Mouse (Mus musculus) neural tube, embryonic 12.5 days (tissue): Measurements from ENCODE around the gene Lhx1. TPM values are rescaled to one million over a fixed set of nuclear protein-coding genes. Genes with fewer than 3 reads are reported as not detected.

Source experiments
- ATAC-seq: fragments of 200-750 bp; cut with Nextera tagmentation; 2 replicates; pipeline ENCODE4 v1.8.0; 2017; ENCODE audit warnings: low read depth, mild to moderate bottlenecking, moderate TSS enrichment, moderate library complexity; ENCODE audit not compliant: low FRiP score
- H3K27ac ChIP-seq: fragments of 300-500 bp; sonication (generic); 2 replicates; pipeline ENCODE4 v1.5.1; 2016
- H3K27me3 ChIP-seq: fragments of 300-500 bp; sonication (generic); replicated peaks from 2 replicates; pipeline ENCODE4 v1.6.1; 2016; ENCODE audit warnings: mild to moderate bottlenecking
- H3K36me3 ChIP-seq: fragments of 300-500 bp; sonication (generic); 2 replicates; pipeline ENCODE4 v1.6.1; 2016; ENCODE audit warnings: mild to moderate bottlenecking
- H3K4me1 ChIP-seq: fragments of 300-500 bp; sonication (generic); 2 replicates; pipeline ENCODE4 v1.6.1; 2016
- H3K4me2 ChIP-seq: fragments of 300-500 bp; sonication (generic); replicated peaks from 2 replicates; pipeline ENCODE4 v1.6.1; 2016; ENCODE audit warnings: mild to moderate bottlenecking
- H3K4me3 ChIP-seq: fragments of 300-500 bp; sonication (generic); 2 replicates; pipeline ENCODE4 v1.5.1; 2016
- H3K9ac ChIP-seq: fragments of 300-500 bp; sonication (generic); 2 replicates; pipeline ENCODE4 v1.6.1; 2016; ENCODE audit warnings: mild to moderate bottlenecking
- H3K9me3 ChIP-seq: fragments of 300-500 bp; sonication (generic); 2 replicates; pipeline ENCODE4 v1.6.1; 2016; ENCODE audit warnings: mild to moderate bottlenecking
- WGBS: fragments of 180-500 bp; shearing (Covaris S2); methylation state at CpG from one replicate; pipeline ENCODE4 v1.1.7; 2016; 5-methylcytosine and 5-hydroxymethylcytosine counted together
- polyA plus RNA-seq: library from polyadenylated mRNA; unstranded; fragments of >200 nt; fragmentation: Nextera tagmentation; extraction: Ambion mirVana; gene quantifications from 2 replicates; pipeline ENCODE4 v1.2.1, GENCODE M21; 2016

The Lhx1 gene
- polyA plus RNA-seq, 1 experiment from 2014 or later: 68.4 TPM

- no peaks in the 10 kb centered on the region for H3K4me1 ChIP-seq
- no peak for ATAC-seq
- no peak overlapping the region for H3K27ac ChIP-seq
- no peaks in the 10 kb centered on the region for H3K9me3 ChIP-seq
- H3K36me3 ChIP-seq: no peaks in the 10 kb centered on the region
- H3K27me3 ChIP-seq: 0 out of 2 replicates have a peak, but pooled peaks cover 3% of the 10 kb centered on the region
- H3K4me3 ChIP-seq: no peak overlapping the region
- no peak overlapping the region for H3K4me2 ChIP-seq
- H3K9ac ChIP-seq: no peak overlapping the region
- WGBS: 88% methylated on average over 14 of the region's 14 CpGs
Observed at GRCm38 (mm10) chr11:84553821-84554450, 28.6 kb upstream of the Lhx1 start.

GRCm38 (mm10) chr11:84551296-84551695 is 26.0 kb upstream of the Lhx1 start:
- no peak for ATAC-seq

DNA sequence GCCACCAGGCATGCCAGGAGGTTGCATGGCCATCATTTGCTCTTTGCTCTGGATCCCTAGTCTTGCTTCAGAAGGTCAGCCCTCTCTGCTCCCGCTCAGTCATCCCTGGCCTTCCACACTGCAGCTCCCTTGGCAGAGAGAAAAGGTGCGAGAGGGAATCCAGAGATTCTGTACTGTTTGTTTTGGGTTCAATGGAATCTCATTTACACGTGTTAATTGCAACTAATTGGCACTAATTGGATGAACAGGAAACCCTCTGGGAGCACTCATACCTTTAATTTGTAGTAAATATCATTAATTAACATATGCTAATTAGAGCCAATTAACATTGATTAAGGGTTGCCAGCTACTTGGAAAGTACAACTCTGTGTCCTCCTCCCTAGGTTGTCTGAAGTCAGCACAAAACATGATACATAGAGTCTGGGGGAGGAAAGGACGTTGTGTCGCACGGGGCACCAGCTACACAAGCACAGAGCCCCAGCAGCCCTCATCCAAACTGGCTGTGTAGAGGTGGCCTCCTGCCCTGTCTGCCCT is 24.0 kb upstream of the Lhx1 start:
- Histone ChIP-seq H3K36me3 (no peaks in the 10 kb centered on the region), H3K27me3 (peaks cover 3% of the 10 kb centered on the region; the same call in 1 of the 2 replicates), H3K4me1 (no peaks in the 10 kb centered on the region), H3K9me3 (no peaks in the 10 kb centered on the region), H3K27ac (no peak overlapping the region), H3K9ac (no peak overlapping the region), H3K4me2 (no peak overlapping the region), H3K4me3 (no peak overlapping the region)
- 56% methylated on average over 6 of the region's 6 CpGs for WGBS
- ATAC-seq: no peak

More at GRCm38 (mm10) chr11:84551296-84551695, 26.0 kb upstream of the Lhx1 start:
- Histone ChIP-seq H3K4me2 (no peak overlapping the region), H3K4me1 (no peaks in the 10 kb centered on the region), H3K27me3 (peaks cover 3% of the 10 kb centered on the region; the same call in 1 of the 2 replicates), H3K4me3 (no peak overlapping the region), H3K36me3 (no peaks in the 10 kb centered on the region), H3K27ac (no peak overlapping the region), H3K9ac (no peak overlapping the region), H3K9me3 (no peaks in the 10 kb centered on the region)
- 79% methylated on average over 4 of the region's 4 CpGs for whole genome bisulfite sequencing

- 37% methylated on average over 2 of the region's 2 CpGs for WGBS
- H3K27me3 ChIP-seq: peaks cover 3% of the 10 kb centered on the region; the same call in 1 of the 2 replicates
Observed at GRCm38 (mm10) chr11:84548293-84548692, 23.0 kb upstream of the Lhx1 start.

GRCm38 (mm10) chr11:84539981-84540380 is 14.6 kb upstream of the Lhx1 start:
- ATAC-seq: no peak
- peaks cover 6% of the 10 kb centered on the region; the same call in 1 of the 2 replicates for H3K27me3 ChIP-seq

More at GRCm38 (mm10) chr11:84548293-84548692, 23.0 kb upstream of the Lhx1 start:
- Histone ChIP-seq H3K9me3 (no peaks in the 10 kb centered on the region), H3K36me3 (no peaks in the 10 kb centered on the region), H3K4me1 (no peaks in the 10 kb centered on the region), H3K9ac (no peak overlapping the region), H3K4me2 (no peak overlapping the region), H3K4me3 (no peak overlapping the region), H3K27ac (no peak overlapping the region)
- no peak for ATAC-seq

GRCm38 (mm10) chr11:84529797-84530703 is 4.7 kb upstream of the Lhx1 start:
- no peak for ATAC-seq
- Histone ChIP-seq H3K4me1 (peaks cover 13% of the 10 kb centered on the region), H3K27ac (peak overlapping the region; percentile 59; the same call in 1 of the 2 replicates), H3K9ac (peak overlapping the region; percentile 87), H3K9me3 (no peaks in the 10 kb centered on the region), H3K27me3 (peaks cover 82% of the 10 kb centered on the region), H3K4me2 (peak overlapping the region; percentile 71), H3K4me3 (peak overlapping the region; percentile 55), H3K36me3 (0 out of 2 replicates have a peak, but pooled peaks cover 2% of the 10 kb centered on the region)
- 9% methylated on average over 14 of the region's 14 CpGs for WGBS

More at GRCm38 (mm10) chr11:84539981-84540380, 14.6 kb upstream of the Lhx1 start:
- H3K4me3 ChIP-seq: no peak overlapping the region
- peaks cover 11% of the 10 kb centered on the region for H3K4me1 ChIP-seq
- WGBS: 8% methylated on average over 4 of the region's 4 CpGs
- no peak overlapping the region for H3K9ac ChIP-seq
- no peak overlapping the region for H3K4me2 ChIP-seq
- 0 out of 2 replicates have a peak, but pooled peaks cover 2% of the 10 kb centered on the region for H3K36me3 ChIP-seq
- no peaks in the 10 kb centered on the region for H3K9me3 ChIP-seq
- no peak overlapping the region for H3K27ac ChIP-seq

GRCm38 (mm10) chr11:84529143-84529755 is 3.9 kb upstream of the Lhx1 start:
- no peaks in the 10 kb centered on the region for H3K9me3 ChIP-seq
- H3K4me2 ChIP-seq: peak overlapping the region; percentile 71
- peak overlapping the region; percentile 59 for H3K27ac ChIP-seq
- peak overlapping the region; percentile 55 for H3K4me3 ChIP-seq
- H3K36me3 ChIP-seq: no peaks in the 10 kb centered on the region
- WGBS: 1% methylated on average over 24 of the region's 24 CpGs
- peaks cover 18% of the 10 kb centered on the region for H3K4me1 ChIP-seq
- ATAC-seq: no peak
- H3K9ac ChIP-seq: peak overlapping the region; percentile 87
- peaks cover 89% of the 10 kb centered on the region for H3K27me3 ChIP-seq

DNA sequence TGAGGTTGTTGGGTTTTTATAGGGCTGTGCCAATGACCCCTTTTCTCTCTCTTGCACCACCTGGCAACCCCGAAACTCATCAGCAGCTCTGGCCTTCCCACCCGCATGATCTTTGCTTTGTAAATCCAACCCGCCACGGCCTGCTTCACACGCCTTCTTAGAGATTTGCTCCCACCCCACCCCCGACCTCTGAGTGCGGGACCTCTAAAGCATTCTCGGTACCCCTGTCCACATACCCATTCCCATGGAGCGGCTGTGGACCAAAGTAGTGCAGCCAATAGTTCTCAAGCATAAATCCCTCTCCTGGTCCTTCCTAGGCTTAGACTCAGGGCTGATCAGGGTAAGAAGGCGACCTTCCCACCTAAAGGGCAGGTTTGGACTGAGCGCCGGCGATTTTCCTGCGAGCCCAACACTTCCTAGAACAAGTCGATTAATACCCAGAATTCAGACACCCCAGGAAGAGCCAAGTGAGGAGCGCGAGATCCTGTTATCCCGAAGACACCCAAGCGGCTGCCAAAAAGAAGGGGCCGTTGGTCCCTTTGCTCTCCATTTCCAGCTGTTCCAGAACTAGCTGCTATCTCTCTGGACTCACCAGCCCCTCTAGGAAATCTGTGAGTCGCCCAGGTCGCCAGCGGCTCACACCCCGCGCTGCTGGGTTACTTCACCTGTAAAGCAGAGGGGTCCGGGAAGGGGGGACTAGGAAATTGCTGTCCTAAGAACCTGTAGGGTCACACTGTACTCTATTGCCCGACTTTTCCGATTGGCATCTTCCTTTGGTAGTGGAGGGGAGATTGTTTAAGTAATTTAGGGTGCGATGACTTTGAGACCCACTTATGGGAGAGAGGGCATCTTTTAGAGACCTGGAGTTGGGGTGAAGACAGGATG is 1.9 kb upstream of the Lhx1 start:
- H3K4me1 ChIP-seq: peaks cover 14% of the 10 kb centered on the region
- no peaks in the 10 kb centered on the region for H3K9me3 ChIP-seq
- peaks cover 95% of the 10 kb centered on the region for H3K27me3 ChIP-seq
- H3K36me3 ChIP-seq: no peaks in the 10 kb centered on the region
- H3K4me2 ChIP-seq: peak overlapping the region; percentile 71
- H3K27ac ChIP-seq: peak overlapping the region; percentile 47; the same call in 1 of the 2 replicates
- under 1% methylated on average over 29 of the region's 29 CpGs for WGBS
- H3K4me3 ChIP-seq: peak overlapping the region; percentile 55
- no peak for ATAC-seq
- peak overlapping the region; percentile 87 for H3K9ac ChIP-seq

DNA sequence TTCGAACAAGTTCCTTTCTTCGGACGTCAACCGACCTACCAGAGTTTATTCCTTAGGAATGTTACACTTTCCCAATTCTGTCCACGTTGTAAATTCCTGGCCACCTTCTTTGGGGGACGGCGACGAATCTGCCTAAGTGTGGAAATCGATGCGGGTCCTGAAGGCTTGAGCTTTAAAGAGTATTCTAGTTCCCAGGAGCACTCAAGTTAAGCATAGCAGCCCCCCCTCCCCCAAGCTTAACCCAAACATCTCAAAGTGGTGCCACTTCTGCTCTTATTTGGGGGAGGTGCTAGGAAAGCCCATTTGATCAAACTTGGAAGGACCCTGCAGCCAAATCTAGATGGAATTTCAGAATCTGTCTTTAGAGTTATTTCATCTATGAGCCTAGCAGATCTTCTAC is 1.1 kb upstream of the Lhx1 start:
- Histone ChIP-seq H3K27me3 (peaks cover 97% of the 10 kb centered on the region), H3K4me3 (peak overlapping the region; percentile 55), H3K4me1 (peaks cover 14% of the 10 kb centered on the region), H3K4me2 (peak overlapping the region; percentile 71), H3K36me3 (no peaks in the 10 kb centered on the region), H3K9ac (peak overlapping the region; percentile 87), H3K27ac (peak overlapping the region; percentile 70), H3K9me3 (no peaks in the 10 kb centered on the region)
- ATAC-seq: no peak
- WGBS: under 1% methylated on average over 10 of the region's 10 CpGs

GRCm38 (mm10) chr11:84524511-84525270 is 644 bp downstream of the Lhx1 start:
- under 1% methylated on average over 48 of the region's 48 CpGs for WGBS
- peaks cover 97% of the 10 kb centered on the region for H3K27me3 ChIP-seq
- peaks cover 12% of the 10 kb centered on the region for H3K4me1 ChIP-seq
- peak overlapping the region; percentile 55 for H3K4me3 ChIP-seq
- H3K4me2 ChIP-seq: peak overlapping the region; percentile 71
- peak overlapping the region; percentile 70; the same call in 1 of the 2 replicates for H3K27ac ChIP-seq
- no peaks in the 10 kb centered on the region for H3K9me3 ChIP-seq
- H3K9ac ChIP-seq: peak overlapping the region; percentile 87
- no peaks in the 10 kb centered on the region for H3K36me3 ChIP-seq
- 0 out of 2 replicates have a peak, but pooled peaks have one; percentile 37 for ATAC-seq
